Comparison of ENCODE assay signal across 34 mouse cellular contexts in the genomic region with DNA sequence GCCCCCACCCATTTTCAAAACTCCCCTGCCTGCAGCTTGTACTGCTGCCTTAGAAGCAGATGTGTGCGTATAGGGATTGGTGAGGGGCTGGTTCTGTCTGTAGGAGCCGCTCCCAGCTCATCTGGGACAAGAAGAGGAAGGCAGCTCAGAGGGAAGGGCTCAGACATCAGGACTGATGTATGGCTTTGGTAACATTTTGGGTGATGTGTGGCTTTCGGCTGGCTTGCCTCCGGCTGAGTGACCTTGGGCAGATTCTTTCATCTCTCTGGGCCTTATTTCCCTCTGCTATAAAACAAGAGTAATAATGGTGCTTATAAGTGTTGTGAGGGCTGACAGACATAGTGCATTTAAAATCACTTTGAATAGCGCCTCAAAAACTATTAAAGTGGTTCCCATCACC. TPM values are rescaled to one million over a fixed set of nuclear protein-coding genes. Genes with fewer than 3 reads are reported as not detected.
DNase-seq lines count a peak whose midpoint lies in the region; ATAC-seq and TF ChIP-seq lines count a peak whose summit lies in the region.
"Had no signal": no experiment of that assay in that cellular context is flagged by ENCODE, and none has a peak within 500 bp of the region (broad histone marks: within the 10 kb centered on the region; RNA-seq: fewer than 3 reads in every experiment).

No protein-coding gene starts in this region.

- no peaks in the 10 kb centered on the region for H3K36me3 ChIP-seq in heart, embryonic 10.5 days
- H3K36me3 ChIP-seq in heart, embryonic 12.5 days, result no peaks in the 10 kb centered on the region
- H3K36me3 ChIP-seq in lung, embryonic 16.5 days (ENCODE audit: control insufficient read depth, insufficient read depth, low read length), result no peaks in the 10 kb centered on the region
- H3K36me3 ChIP-seq: embryonic facial prominence, embryonic 15.5 days; hindbrain, embryonic 15.5 days; midbrain, embryonic 15.5 days; neural tube, embryonic 15.5 days had no signal

- intact Hi-C loops in left cerebral cortex, postnatal 10 days (cut with DNase I), result no loop called here

- 82% methylated on average over 5 of the region's 5 CpGs for WGBS in heart, embryonic 10.5 days
- 92% methylated on average over 5 of the region's 5 CpGs for WGBS in heart, embryonic 12.5 days
- 82% methylated on average over 5 of the region's 5 CpGs for WGBS in lung, embryonic 16.5 days

- TF ChIP-seq CTCF in layer of hippocampus, adult 2 months (conservative IDR thresholded peaks at IDR 0.05), result no peak

- H3K9ac ChIP-seq in heart, embryonic 12.5 days, result no peak overlapping the region
- H3K9ac ChIP-seq in lung, embryonic 16.5 days (ENCODE audit: low read length), result no peak overlapping the region
- H3K9ac ChIP-seq: embryonic facial prominence, embryonic 15.5 days; hindbrain, embryonic 15.5 days; midbrain, embryonic 15.5 days; neural tube, embryonic 15.5 days had no signal

- no peak for DNase-seq in heart, embryonic 10.5 days (ENCODE audit: low spot score)
- DNase-seq in layer of hippocampus, adult 2 months (ENCODE audit: low spot score in 2 of 2), result no peak
- DNase-seq in layer of hippocampus, postnatal 14 days (ENCODE audit: low spot score in 2 of 2), result no peak
- DNase-seq in lung, postnatal 25 days (ENCODE audit: low spot score), result no peak
- no peak for DNase-seq in left cerebral cortex, postnatal 10 days (ENCODE audit: extremely low spot score in 1 of 2, low spot score in 2 of 2)
- DNase-seq: cerebellum, adult 8-10 months; cerebellum, postnatal 25 days; gastrocnemius, postnatal 10 days; kidney, adult 11 months; kidney, postnatal 14 days; left cerebral cortex, postnatal 4 days; retina, postnatal 1 day; right cerebral cortex, postnatal 14 days had no signal

- H3K27ac ChIP-seq in heart, embryonic 10.5 days, result 0 out of 2 replicates have a peak overlapping the region, but pooled peaks have one; percentile 57
- H3K27ac ChIP-seq in heart, embryonic 12.5 days (ENCODE audit: poor library complexity, severe bottlenecking), result no peak overlapping the region
- H3K27ac ChIP-seq in layer of hippocampus, adult 2 months, result peak overlapping the region; percentile 82; the same call in 1 of the 2 replicates
- H3K27ac ChIP-seq in lung, embryonic 16.5 days (ENCODE audit: low read length), result peak overlapping the region; percentile 29; the same call in 1 of the 2 replicates
- H3K27ac ChIP-seq: midbrain, embryonic 15.5 days had no signal

- no peaks in the 10 kb centered on the region for H3K9me3 ChIP-seq in heart, embryonic 10.5 days
- H3K9me3 ChIP-seq in heart, embryonic 12.5 days (replicated peaks), result no peaks in the 10 kb centered on the region
- H3K9me3 ChIP-seq in lung, embryonic 16.5 days (ENCODE audit: control insufficient read depth, low read length), result no peaks in the 10 kb centered on the region
- H3K9me3 ChIP-seq: embryonic facial prominence, embryonic 10.5 days; embryonic facial prominence, embryonic 15.5 days; forebrain, embryonic 13.5 days; hindbrain, embryonic 10.5 days; hindbrain, embryonic 15.5 days; midbrain, embryonic 15.5 days; neural tube, embryonic 15.5 days had no signal

- no peaks in the 10 kb centered on the region for H3K27me3 ChIP-seq in heart, embryonic 10.5 days (ENCODE audit: insufficient read depth, poor library complexity, severe bottlenecking)
- H3K27me3 ChIP-seq in heart, embryonic 12.5 days (replicated peaks), result no peaks in the 10 kb centered on the region
- no peaks in the 10 kb centered on the region for H3K27me3 ChIP-seq in lung, embryonic 16.5 days (ENCODE audit: control insufficient read depth, insufficient read depth, low read depth, low read length)
- H3K27me3 ChIP-seq: embryonic facial prominence, embryonic 15.5 days; forebrain, embryonic 13.5 days; hindbrain, embryonic 15.5 days; midbrain, embryonic 15.5 days; neural tube, embryonic 15.5 days had no signal

- ATAC-seq in heart, embryonic 12.5 days (ENCODE audit: insufficient number of reproducible peaks, low FRiP score), result no peak
- no peak for ATAC-seq in lung, embryonic 16.5 days (ENCODE audit: low read depth)
- ATAC-seq: CD4-positive, CD25-positive, alpha-beta regulatory T cell, adult 4 months; forebrain, embryonic 13.5 days; inflammation-experienced regulatory T-cells, adult 6 months; lung, postnatal 0 days; midbrain, embryonic 15.5 days had no signal

- H3K4me2 ChIP-seq in heart, embryonic 12.5 days, result no peak overlapping the region
- H3K4me2 ChIP-seq in lung, embryonic 16.5 days (ENCODE audit: low read depth, low read length), result no peak overlapping the region
- H3K4me2 ChIP-seq: embryonic facial prominence, embryonic 15.5 days; forebrain, embryonic 13.5 days; hindbrain, embryonic 15.5 days; midbrain, embryonic 15.5 days; neural tube, embryonic 15.5 days had no signal

- no peak overlapping the region for H3K4me3 ChIP-seq in heart, embryonic 10.5 days
- H3K4me3 ChIP-seq in heart, embryonic 12.5 days, result no peak overlapping the region
- H3K4me3 ChIP-seq in layer of hippocampus, adult 2 months, result no peak overlapping the region
- no peak overlapping the region for H3K4me3 ChIP-seq in lung, embryonic 16.5 days (ENCODE audit: low read length)
- H3K4me3 ChIP-seq: embryonic facial prominence, embryonic 10.5 days; embryonic facial prominence, embryonic 15.5 days; forebrain, embryonic 13.5 days; hindbrain, embryonic 10.5 days; hindbrain, embryonic 15.5 days; midbrain, embryonic 15.5 days; neural tube, embryonic 15.5 days had no signal

- H3K4me1 ChIP-seq in heart, embryonic 10.5 days, result peaks cover 72% of the 10 kb centered on the region
- peaks cover 68% of the 10 kb centered on the region for H3K4me1 ChIP-seq in heart, embryonic 12.5 days (replicated peaks)
- H3K4me1 ChIP-seq in lung, embryonic 16.5 days (replicated peaks; ENCODE audit: control insufficient read depth, insufficient read depth, low read length), result peaks cover 59% of the 10 kb centered on the region

RNA-seq across cellular contexts. Expression of a gene that starts 2.0 kb away (rescaled TPM):
- polyA plus RNA-seq in heart, embryonic 10.5 days (2016; fragmentation: Nextera tagmentation; extraction: Ambion mirVana), result 1.1 and 1.6 TPM in 2 replicates
- 1.2 and 1.5 TPM in 2 replicates for polyA plus RNA-seq in heart, embryonic 12.5 days (2016; fragmentation: Nextera tagmentation; extraction: Ambion mirVana)
- not detected for total RNA-seq in layer of hippocampus, adult 2 months (2021)
- total RNA-seq in layer of hippocampus, postnatal 14 days (2021), result not detected
- 1.8 and 2.5 TPM in 2 replicates for polyA plus RNA-seq in lung, embryonic 16.5 days (2015; fragmentation: Nextera tagmentation; extraction: Ambion mirVana)
- total RNA-seq in left cerebral cortex, postnatal 10 days (2021), result not detected
- total RNA-seq: adrenal gland, adult 18-20 months; gastrocnemius, postnatal 10 days; heart, postnatal 10 days; layer of hippocampus, adult 18-20 months; layer of hippocampus, postnatal 25 days; left cerebral cortex, adult 8-10 months; left cerebral cortex, postnatal 4 days; liver, adult 2 months had no signal
- polyA plus RNA-seq: liver, adult 2 months; small intestine, adult 2 months; testis, adult 2 months; urinary bladder, adult 2 months had no signal

RNA-seq across cellular contexts. Expression of a gene that starts 26.5 kb away (rescaled TPM):
- 95.5 and 153 TPM in 2 replicates for polyA plus RNA-seq in heart, embryonic 10.5 days (2016; fragmentation: Nextera tagmentation; extraction: Ambion mirVana)
- 154 and 164 TPM in 2 replicates for polyA plus RNA-seq in heart, embryonic 12.5 days (2016; fragmentation: Nextera tagmentation; extraction: Ambion mirVana)
- total RNA-seq in layer of hippocampus, adult 2 months (2021), result 100 to 1,000 TPM; 137 to 156 TPM
- 100 to 1,000 TPM; 159 to 173 TPM for total RNA-seq in layer of hippocampus, postnatal 14 days (2021)
- 39.0 and 42.1 TPM in 2 replicates for polyA plus RNA-seq in lung, embryonic 16.5 days (2015; fragmentation: Nextera tagmentation; extraction: Ambion mirVana)
- total RNA-seq in left cerebral cortex, postnatal 10 days (2021), result 100 to 1,000 TPM; 135 to 137 TPM
